Mouse (Mus musculus): Measurements from ENCODE around the gene Toe1.
"Not testable (repeated sequence)": the region's sequence is repeated elsewhere in the genome, so short reads cannot be mapped to it uniquely, and the experiment has no call there.

Toe1 gene

GRCm38 (mm10) chr4:116807197-116808129 lies at the start of gene Toe1, which contains the start of gene Mutyh:
Toe1 (minus strand) TSS chr4:116807640.
Mutyh (plus strand) TSS chr4:116807723.
- CTCF ChIA-PET, result interaction anchor here (0.7 to 1.3 kb wide), 3 partner anchors 21 to 346 kb away, joined by 3 to 4 read pairs (median 3); no protein-coding TSS in a partner anchor

- CTCF ChIA-PET, result no interaction called here
These were observed 49.8 kb upstream of the Toe1 start for GRCm38 (mm10) chr4:116857203-116857602.

GRCm38 (mm10) chr4:116854286-116854685 lies 46.8 kb upstream of the Toe1 start:
- CTCF ChIA-PET, result no interaction called here

- CTCF ChIA-PET, result no interaction called here
These were observed 42.5 kb upstream of the Toe1 start for GRCm38 (mm10) chr4:116849901-116850300.

- CTCF ChIA-PET, result no interaction called here
These were observed 36.9 kb upstream of the Toe1 start for GRCm38 (mm10) chr4:116844324-116844723.

GRCm38 (mm10) chr4:116840841-116841240 lies 33.4 kb upstream of the Toe1 start:
- CTCF ChIA-PET, result interaction anchor here (0.6 kb wide), 1 partner anchor 991 kb away, joined by 4 read pairs; no protein-coding TSS in a partner anchor

- CTCF ChIA-PET, result not testable (repeated sequence)
These were observed 32.7 kb upstream of the Toe1 start for GRCm38 (mm10) chr4:116840096-116840495.

- CTCF ChIA-PET, result no interaction called here
These were observed 31.6 kb upstream of the Toe1 start for GRCm38 (mm10) chr4:116838999-116839398.

GRCm38 (mm10) chr4:116830070-116830368 lies 22.6 kb upstream of the Toe1 start:
- CTCF ChIA-PET, result no interaction called here

- CTCF ChIA-PET, result no interaction called here
These were observed 22.1 kb upstream of the Toe1 start for GRCm38 (mm10) chr4:116829364-116830069.

- CTCF ChIA-PET, result interaction anchor here (0.5 to 1.2 kb wide), 4 partner anchors 100 to 1086 kb away, joined by 3 to 5 read pairs (median 4); no protein-coding TSS in a partner anchor
These were observed 20.4 kb upstream of the Toe1 start for GRCm38 (mm10) chr4:116827819-116828218.

- CTCF ChIA-PET, result no interaction called here
These were observed 17.1 kb upstream of the Toe1 start for GRCm38 (mm10) chr4:116824541-116825004.

GRCm38 (mm10) chr4:116821694-116822016 lies 14.2 kb upstream of the Toe1 start, which contains the start of gene Hpdl:
Hpdl (minus strand) TSS chr4:116821707.
- CTCF ChIA-PET, result no interaction called here

- CTCF ChIA-PET, result no interaction called here
These were observed 13.7 kb upstream of the Toe1 start for GRCm38 (mm10) chr4:116820902-116821693.

GRCm38 (mm10) chr4:116819968-116820901 lies 12.8 kb upstream of the Toe1 start:
- CTCF ChIA-PET, result no interaction called here

GRCm38 (mm10) chr4:116817486-116817885 lies 10.0 kb upstream of the Toe1 start:
- CTCF ChIA-PET, result interaction anchor here (0.5 kb wide), 1 partner anchor 30 kb away, joined by 5 read pairs; no protein-coding TSS in a partner anchor

- CTCF ChIA-PET, result no interaction called here
These were observed 7.8 kb upstream of the Toe1 start for GRCm38 (mm10) chr4:116815276-116815675.

- CTCF ChIA-PET, result interaction anchor here (0.7 kb wide), 1 partner anchor 85 kb away, joined by 4 read pairs; no protein-coding TSS in a partner anchor
These were observed 3.6 kb upstream of the Toe1 start for GRCm38 (mm10) chr4:116811012-116811411.

GRCm38 (mm10) chr4:116799901-116800300 lies 7.5 kb downstream of the Toe1 start:
- CTCF ChIA-PET, result interaction anchor here (0.7 kb wide), 2 partner anchors 23 to 73 kb away, joined by 3 read pairs; no protein-coding TSS in a partner anchor

- CTCF ChIA-PET, result interaction anchor here (1.2 kb wide), 1 partner anchor 77 kb away, joined by 3 read pairs; no protein-coding TSS in a partner anchor
These were observed 10.9 kb downstream of the Toe1 start for GRCm38 (mm10) chr4:116796442-116797110.
